Mouse (Mus musculus): ENCODE measurements around the gene Vil1. TPM values are rescaled to one million over a fixed set of nuclear protein-coding genes. Genes with fewer than 3 reads are reported as not detected.
A peak's percentile ranks its signal among the peaks of the same experiment; 100 is the strongest.

Gene Vil1
- polyA plus RNA-seq, 1 experiment from 2014 or later = 0.42 TPM

GRCm38 (mm10) chr1:74385531-74385930 lies 23.6 kb upstream of the Vil1 start:
- H3K4me3 ChIP-seq (replicated peaks; ENCODE audit: low read length) = no peak overlapping the region
- 88% methylated on average over 8 of the region's 8 CpGs for WGBS
- ATAC-seq = no peak
- H3K27me3 ChIP-seq (replicated peaks; ENCODE audit: control insufficient read depth, insufficient read depth, low read length) = no peaks in the 10 kb centered on the region; the same call in none of the 2 replicates
- no peak overlapping the region for H3K27ac ChIP-seq (ENCODE audit: low read length)
- no peaks in the 10 kb centered on the region for H3K9me3 ChIP-seq (ENCODE audit: control insufficient read depth, low read length)
- H3K9ac ChIP-seq (replicated peaks; ENCODE audit: low read depth, low read length) = no peak overlapping the region
- H3K4me1 ChIP-seq (replicated peaks; ENCODE audit: control insufficient read depth, insufficient read depth, low read length) = peaks cover 14% of the 10 kb centered on the region
- H3K36me3 ChIP-seq (ENCODE audit: control insufficient read depth, insufficient read depth) = no peaks in the 10 kb centered on the region
- no peak overlapping the region for H3K4me2 ChIP-seq (ENCODE audit: low read length)

- Histone ChIP-seq H3K27ac (ENCODE audit: low read length) (peak overlapping the region; percentile 97), H3K4me1 (replicated peaks; ENCODE audit: control insufficient read depth, insufficient read depth, low read length) (peaks cover 21% of the 10 kb centered on the region), H3K9ac (replicated peaks; ENCODE audit: low read depth, low read length) (peak overlapping the region; percentile 83), H3K27me3 (replicated peaks; ENCODE audit: control insufficient read depth, insufficient read depth, low read length) (no peaks in the 10 kb centered on the region; the same call in none of the 2 replicates), H3K9me3 (ENCODE audit: control insufficient read depth, low read length) (no peaks in the 10 kb centered on the region), H3K36me3 (ENCODE audit: control insufficient read depth, insufficient read depth) (no peaks in the 10 kb centered on the region), H3K4me2 (ENCODE audit: low read length) (peak overlapping the region; percentile 77), H3K4me3 (replicated peaks; ENCODE audit: low read length) (peak overlapping the region; percentile 94)
- ATAC-seq = no peak; the same call in 1 of the 2 replicates
- 52% methylated on average over 7 of the region's 10 CpGs for WGBS
Measured at GRCm38 (mm10) chr1:74386363-74386713, 22.8 kb upstream of the Vil1 start.

GRCm38 (mm10) chr1:74386714-74387385 lies 22.3 kb upstream of the Vil1 start:
- Histone ChIP-seq H3K9ac (replicated peaks; ENCODE audit: low read depth, low read length) (peak overlapping the region; percentile 83), H3K27me3 (replicated peaks; ENCODE audit: control insufficient read depth, insufficient read depth, low read length) (no peaks in the 10 kb centered on the region; the same call in none of the 2 replicates), H3K9me3 (ENCODE audit: control insufficient read depth, low read length) (no peaks in the 10 kb centered on the region), H3K4me1 (replicated peaks; ENCODE audit: control insufficient read depth, insufficient read depth, low read length) (peaks cover 21% of the 10 kb centered on the region), H3K36me3 (ENCODE audit: control insufficient read depth, insufficient read depth) (no peaks in the 10 kb centered on the region), H3K27ac (ENCODE audit: low read length) (peak overlapping the region; percentile 97), H3K4me2 (ENCODE audit: low read length) (peak overlapping the region; percentile 77), H3K4me3 (replicated peaks; ENCODE audit: low read length) (peak overlapping the region; percentile 94)
- peak; percentile 91 for ATAC-seq
- WGBS = under 1% methylated on average over 26 of the region's 26 CpGs

- Histone ChIP-seq H3K9ac (replicated peaks; ENCODE audit: low read depth, low read length) (peak overlapping the region; percentile 83), H3K27ac (ENCODE audit: low read length) (peak overlapping the region; percentile 97), H3K9me3 (ENCODE audit: control insufficient read depth, low read length) (no peaks in the 10 kb centered on the region), H3K4me2 (ENCODE audit: low read length) (peak overlapping the region; percentile 77), H3K4me1 (replicated peaks; ENCODE audit: control insufficient read depth, insufficient read depth, low read length) (peaks cover 26% of the 10 kb centered on the region), H3K36me3 (ENCODE audit: control insufficient read depth, insufficient read depth) (no peaks in the 10 kb centered on the region), H3K27me3 (replicated peaks; ENCODE audit: control insufficient read depth, insufficient read depth, low read length) (no peaks in the 10 kb centered on the region; the same call in none of the 2 replicates), H3K4me3 (replicated peaks; ENCODE audit: low read length) (peak overlapping the region; percentile 94)
- no peak for ATAC-seq
- WGBS = 50% methylated on average over 15 of the region's 15 CpGs
Measured at GRCm38 (mm10) chr1:74387386-74387988, 21.7 kb upstream of the Vil1 start.

GRCm38 (mm10) chr1:74388398-74388920 lies 20.7 kb upstream of the Vil1 start:
- no peak for ATAC-seq
- Histone ChIP-seq H3K4me1 (replicated peaks; ENCODE audit: control insufficient read depth, insufficient read depth, low read length) (peaks cover 35% of the 10 kb centered on the region), H3K4me2 (ENCODE audit: low read length) (no peak overlapping the region), H3K27ac (ENCODE audit: low read length) (no peak overlapping the region), H3K9me3 (ENCODE audit: control insufficient read depth, low read length) (no peaks in the 10 kb centered on the region), H3K27me3 (replicated peaks; ENCODE audit: control insufficient read depth, insufficient read depth, low read length) (no peaks in the 10 kb centered on the region; the same call in none of the 2 replicates), H3K36me3 (ENCODE audit: control insufficient read depth, insufficient read depth) (no peaks in the 10 kb centered on the region), H3K9ac (replicated peaks; ENCODE audit: low read depth, low read length) (no peak overlapping the region), H3K4me3 (replicated peaks; ENCODE audit: low read length) (no peak overlapping the region)
- whole genome bisulfite sequencing = 70% methylated on average over 7 of the region's 7 CpGs

- no peaks in the 10 kb centered on the region; the same call in none of the 2 replicates for H3K27me3 ChIP-seq (replicated peaks; ENCODE audit: control insufficient read depth, insufficient read depth, low read length)
- H3K36me3 ChIP-seq (ENCODE audit: control insufficient read depth, insufficient read depth) = no peaks in the 10 kb centered on the region
- peak overlapping the region; percentile 41 for H3K4me2 ChIP-seq (ENCODE audit: low read length)
- H3K27ac ChIP-seq (ENCODE audit: low read length) = no peak overlapping the region
- 9% methylated on average over 29 of the region's 29 CpGs for WGBS
- peak overlapping the region; percentile 22; the same call in 1 of the 2 replicates for H3K9ac ChIP-seq (replicated peaks; ENCODE audit: low read depth, low read length)
- H3K9me3 ChIP-seq (ENCODE audit: control insufficient read depth, low read length) = no peaks in the 10 kb centered on the region
- H3K4me1 ChIP-seq (replicated peaks; ENCODE audit: control insufficient read depth, insufficient read depth, low read length) = peaks cover 35% of the 10 kb centered on the region
- ATAC-seq = no peak
- H3K4me3 ChIP-seq (replicated peaks; ENCODE audit: low read length) = peak overlapping the region; percentile 18; the same call in 1 of the 2 replicates
Measured at GRCm38 (mm10) chr1:74389831-74390286, 19.3 kb upstream of the Vil1 start.

DNA sequence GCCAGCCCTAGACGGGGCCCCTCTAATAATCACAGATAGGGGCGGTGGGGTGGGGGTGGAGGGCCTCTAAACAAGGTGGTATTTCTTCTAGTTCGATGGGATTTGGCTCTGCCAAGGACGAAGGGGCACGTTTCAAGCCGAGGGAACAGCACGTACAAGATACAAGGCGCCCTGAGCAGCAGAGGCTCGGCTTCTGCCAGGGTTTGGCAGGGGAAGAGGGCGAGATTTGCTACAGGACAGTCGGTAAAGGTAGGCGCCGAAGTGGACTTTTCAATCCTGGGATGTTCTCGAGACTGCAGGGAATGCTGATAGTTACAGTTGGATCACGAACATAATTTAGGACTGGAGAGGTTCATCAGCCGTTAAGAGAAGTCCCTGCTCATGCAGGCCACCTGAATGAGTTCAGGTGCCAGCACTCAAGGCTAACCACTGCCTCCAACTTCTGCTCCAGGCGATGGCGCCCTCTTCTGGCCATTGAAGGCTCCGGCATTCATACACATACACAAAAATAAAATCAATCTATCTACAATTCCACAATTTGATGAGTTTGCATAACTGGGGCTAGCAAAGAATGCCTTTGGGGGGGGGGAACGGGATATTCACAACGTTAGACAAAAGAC lies 18.8 kb upstream of the Vil1 start:
- Histone ChIP-seq H3K4me1 (replicated peaks; ENCODE audit: control insufficient read depth, insufficient read depth, low read length) (peaks cover 35% of the 10 kb centered on the region), H3K36me3 (ENCODE audit: control insufficient read depth, insufficient read depth) (no peaks in the 10 kb centered on the region), H3K9ac (replicated peaks; ENCODE audit: low read depth, low read length) (peak overlapping the region; percentile 22; the same call in 1 of the 2 replicates), H3K4me3 (replicated peaks; ENCODE audit: low read length) (peak overlapping the region; percentile 91), H3K9me3 (ENCODE audit: control insufficient read depth, low read length) (no peaks in the 10 kb centered on the region), H3K27me3 (replicated peaks; ENCODE audit: control insufficient read depth, insufficient read depth, low read length) (no peaks in the 10 kb centered on the region; the same call in none of the 2 replicates), H3K27ac (ENCODE audit: low read length) (no peak overlapping the region), H3K4me2 (ENCODE audit: low read length) (peak overlapping the region; percentile 41)
- WGBS = 6% methylated on average over 21 of the region's 21 CpGs
- ATAC-seq = no peak

DNA sequence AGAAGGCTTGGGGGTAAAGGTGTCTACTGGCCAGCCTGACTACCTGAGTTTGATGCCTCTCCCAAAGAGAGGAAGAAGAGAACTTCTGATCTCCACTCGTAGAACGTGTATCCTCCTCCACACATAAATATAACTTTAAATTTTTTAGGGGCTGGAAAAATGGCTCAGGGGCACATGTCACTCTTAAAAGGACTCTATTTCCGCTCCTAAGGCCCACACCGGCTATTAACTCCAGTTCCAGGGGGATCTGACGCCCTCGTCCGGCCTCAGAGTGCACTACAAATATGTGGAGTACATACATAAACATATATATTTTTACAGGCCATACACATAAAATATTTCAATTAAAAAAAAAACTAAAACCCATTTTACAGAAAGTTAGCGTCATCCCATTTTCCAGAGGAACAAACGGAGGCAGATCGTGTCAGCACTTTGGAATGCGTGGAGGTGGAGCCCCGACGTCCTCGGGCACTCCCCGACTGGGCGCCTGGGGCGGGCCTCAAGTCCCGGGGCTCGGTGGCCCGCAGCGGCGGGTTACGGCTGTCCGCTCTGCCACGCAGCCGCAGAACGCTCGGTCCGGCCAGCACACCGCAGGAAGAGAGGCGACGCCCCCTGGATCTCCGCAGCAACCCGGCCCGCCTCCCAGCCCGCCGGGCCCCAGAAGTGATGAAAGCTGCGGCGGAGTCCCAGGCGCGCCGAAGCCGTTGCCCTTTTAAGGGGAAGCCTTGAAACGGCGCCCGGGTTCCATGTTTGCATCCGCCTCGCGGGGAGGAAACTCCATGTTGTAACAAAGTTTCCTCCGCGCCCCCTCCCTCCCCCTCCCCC lies 18.0 kb upstream of the Vil1 start, which contains the start of gene Ctdsp1:
Gene Ctdsp1 (plus strand): TSS at position 586 of the 825 bp plus-strand sequence.
- 3% methylated on average over 49 of the region's 51 CpGs for WGBS
- Histone ChIP-seq H3K4me1 (replicated peaks; ENCODE audit: control insufficient read depth, insufficient read depth, low read length) (peaks cover 35% of the 10 kb centered on the region), H3K27ac (ENCODE audit: low read length) (peak within 1 kb of the TSS; percentile 68), H3K4me2 (ENCODE audit: low read length) (peak within 1 kb of the TSS; percentile 93), H3K27me3 (replicated peaks; ENCODE audit: control insufficient read depth, insufficient read depth, low read length) (no peaks in the 10 kb centered on the region; the same call in none of the 2 replicates), H3K9me3 (ENCODE audit: control insufficient read depth, low read length) (no peaks in the 10 kb centered on the region), H3K9ac (replicated peaks; ENCODE audit: low read depth, low read length) (peak within 1 kb of the TSS; percentile 78), H3K36me3 (ENCODE audit: control insufficient read depth, insufficient read depth) (no peaks in the 10 kb centered on the region), H3K4me3 (replicated peaks; ENCODE audit: low read length) (peak within 1 kb of the TSS; percentile 91)
- ATAC-seq = peak; percentile 84

Measured in forebrain, embryonic 16.5 days (tissue).